Mouse (Mus musculus): ENCODE data around the gene Itga9. TPM values are rescaled to one million over a fixed set of nuclear protein-coding genes. Genes with fewer than 3 reads are reported as not detected.
A peak's percentile ranks its signal among the peaks of the same experiment; 100 is the strongest.

The Itga9 gene
- total and polyA plus RNA-seq, 2 experiments from 2014 or later, result 0.99 to 3.3 TPM

GRCm38 (mm10) chr9:118919672-118920186, 313.2 kb downstream of the Itga9 start:
- Histone ChIP-seq H3K9me3 (ENCODE audit: low read length) (no peaks in the 10 kb centered on the region), H3K36me3 (ENCODE audit: insufficient read depth) (no peaks in the 10 kb centered on the region), H3K9ac (no peak overlapping the region), H3K4me2 (ENCODE audit: low read depth) (no peak overlapping the region), H3K27ac (ENCODE audit: low read depth, low read length) (no peak overlapping the region), H3K4me1 (ENCODE audit: insufficient read depth) (peaks cover 10% of the 10 kb centered on the region; the same call in 1 of the 2 replicates), H3K27me3 (ENCODE audit: insufficient read depth, low read length) (no peaks in the 10 kb centered on the region), H3K4me3 (ENCODE audit: low read depth, low read length) (no peak overlapping the region)
- ATAC-seq (peak; percentile 61), DNase-seq (peak; percentile 58)
- no peak for TF ChIP-seq CTCF (IDR thresholded peaks at IDR 0.05; ENCODE audit: low read depth)
- 58% methylated on average over 16 of the region's 16 CpGs for WGBS

DNA sequence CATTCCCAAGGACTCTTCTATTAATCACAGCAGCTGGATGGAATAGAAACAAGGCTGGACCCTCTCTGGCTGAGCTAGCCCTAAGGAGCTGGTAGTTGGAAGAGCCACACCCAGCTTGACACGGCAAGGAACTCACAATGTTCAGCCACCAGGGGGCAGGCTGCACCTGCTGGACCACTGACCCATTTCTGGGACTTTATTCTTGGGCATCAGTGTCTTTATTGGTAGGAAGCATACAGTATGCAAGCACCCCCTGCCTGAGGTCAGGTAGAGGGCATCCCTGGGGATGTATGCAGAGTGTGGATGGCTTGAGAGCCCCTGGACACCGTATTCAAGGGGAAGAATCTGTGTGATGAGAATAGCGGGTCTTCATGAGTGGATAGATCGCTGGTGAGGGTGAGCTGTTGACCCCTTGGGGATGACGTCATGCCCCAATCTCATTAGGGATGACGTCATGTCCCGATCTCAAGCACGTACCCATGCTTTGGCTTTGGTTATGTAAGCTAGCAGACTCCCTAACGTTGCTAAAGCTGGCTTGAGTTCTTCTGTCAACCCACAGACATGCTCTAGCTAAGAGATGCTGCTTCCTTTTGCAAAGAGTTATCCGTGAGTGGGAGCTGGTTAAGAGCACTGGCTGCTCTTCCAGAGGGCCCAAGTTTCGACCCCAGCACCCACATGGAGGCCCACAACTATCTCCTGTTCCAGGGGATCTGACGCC, 314.5 kb downstream of the Itga9 start:
- WGBS, result 34% methylated on average over 12 of the region's 12 CpGs
- Histone ChIP-seq H3K27ac (ENCODE audit: low read depth, low read length) (no peak overlapping the region), H3K36me3 (ENCODE audit: insufficient read depth) (no peaks in the 10 kb centered on the region), H3K9me3 (ENCODE audit: low read length) (no peaks in the 10 kb centered on the region), H3K27me3 (ENCODE audit: insufficient read depth, low read length) (no peaks in the 10 kb centered on the region), H3K4me3 (ENCODE audit: low read depth, low read length) (no peak overlapping the region), H3K9ac (no peak overlapping the region), H3K4me1 (ENCODE audit: insufficient read depth) (peaks cover 14% of the 10 kb centered on the region; the same call in 1 of the 2 replicates), H3K4me2 (ENCODE audit: low read depth) (no peak overlapping the region)
- ATAC-seq (peak; percentile 20), DNase-seq (peak; percentile 83)
- peak; percentile 96 for TF ChIP-seq CTCF (IDR thresholded peaks at IDR 0.05; ENCODE audit: low read depth)

- 89% methylated on average over 3 of the region's 3 CpGs for WGBS
- Histone ChIP-seq H3K4me3 (ENCODE audit: low read depth, low read length) (no peak overlapping the region), H3K4me1 (ENCODE audit: insufficient read depth) (peaks cover 14% of the 10 kb centered on the region; the same call in 1 of the 2 replicates), H3K36me3 (ENCODE audit: insufficient read depth) (no peaks in the 10 kb centered on the region), H3K27ac (ENCODE audit: low read depth, low read length) (no peak overlapping the region), H3K27me3 (ENCODE audit: insufficient read depth, low read length) (no peaks in the 10 kb centered on the region), H3K9me3 (ENCODE audit: low read length) (no peaks in the 10 kb centered on the region), H3K9ac (no peak overlapping the region), H3K4me2 (ENCODE audit: low read depth) (no peak overlapping the region)
- TF ChIP-seq CTCF (IDR thresholded peaks at IDR 0.05; ENCODE audit: low read depth), result no peak
- DNase-seq (no peak), ATAC-seq (no peak)
Observed at GRCm38 (mm10) chr9:118921926-118922325, 315.4 kb downstream of the Itga9 start.

DNA sequence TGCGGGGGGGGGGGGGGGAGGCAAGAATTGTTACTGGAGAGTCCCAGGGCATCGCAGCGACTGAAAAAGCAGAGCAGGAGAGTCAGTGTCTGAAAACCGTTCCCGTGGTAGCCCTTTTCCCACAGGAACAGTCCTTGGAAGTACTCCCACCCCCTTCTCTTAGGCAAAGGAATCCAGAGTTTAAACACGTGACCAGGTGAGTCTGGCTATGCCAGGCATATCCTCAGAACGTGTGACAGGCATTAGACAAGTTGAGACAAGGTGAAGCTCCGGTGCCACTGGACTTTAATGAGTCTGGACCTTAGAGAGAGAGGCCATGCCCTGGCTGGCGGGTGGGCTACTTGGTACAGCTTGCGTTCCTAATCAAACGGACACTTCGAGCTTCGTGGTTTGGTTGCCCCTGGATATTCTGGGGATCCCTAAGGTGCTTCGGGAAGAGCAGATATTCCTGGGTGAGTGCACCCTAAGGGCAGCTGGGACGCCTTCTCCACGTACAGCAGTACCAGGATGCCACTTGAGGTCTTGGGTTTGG, 318.1 kb downstream of the Itga9 start:
- H3K27me3 ChIP-seq (ENCODE audit: insufficient read depth, low read length), result no peaks in the 10 kb centered on the region
- 18% methylated on average over 16 of the region's 16 CpGs for WGBS
- TF ChIP-seq CTCF (IDR thresholded peaks at IDR 0.05; ENCODE audit: low read depth), result no peak
- peak overlapping the region; percentile 90 for H3K4me2 ChIP-seq (ENCODE audit: low read depth)
- H3K27ac ChIP-seq (ENCODE audit: low read depth, low read length), result no peak overlapping the region
- H3K4me3 ChIP-seq (ENCODE audit: low read depth, low read length), result peak overlapping the region; percentile 79
- H3K9me3 ChIP-seq (ENCODE audit: low read length), result no peaks in the 10 kb centered on the region
- H3K9ac ChIP-seq, result no peak overlapping the region
- no peaks in the 10 kb centered on the region for H3K36me3 ChIP-seq (ENCODE audit: insufficient read depth)
- ATAC-seq (no peak), DNase-seq (no peak)
- H3K4me1 ChIP-seq (ENCODE audit: insufficient read depth), result peaks cover 17% of the 10 kb centered on the region

DNA sequence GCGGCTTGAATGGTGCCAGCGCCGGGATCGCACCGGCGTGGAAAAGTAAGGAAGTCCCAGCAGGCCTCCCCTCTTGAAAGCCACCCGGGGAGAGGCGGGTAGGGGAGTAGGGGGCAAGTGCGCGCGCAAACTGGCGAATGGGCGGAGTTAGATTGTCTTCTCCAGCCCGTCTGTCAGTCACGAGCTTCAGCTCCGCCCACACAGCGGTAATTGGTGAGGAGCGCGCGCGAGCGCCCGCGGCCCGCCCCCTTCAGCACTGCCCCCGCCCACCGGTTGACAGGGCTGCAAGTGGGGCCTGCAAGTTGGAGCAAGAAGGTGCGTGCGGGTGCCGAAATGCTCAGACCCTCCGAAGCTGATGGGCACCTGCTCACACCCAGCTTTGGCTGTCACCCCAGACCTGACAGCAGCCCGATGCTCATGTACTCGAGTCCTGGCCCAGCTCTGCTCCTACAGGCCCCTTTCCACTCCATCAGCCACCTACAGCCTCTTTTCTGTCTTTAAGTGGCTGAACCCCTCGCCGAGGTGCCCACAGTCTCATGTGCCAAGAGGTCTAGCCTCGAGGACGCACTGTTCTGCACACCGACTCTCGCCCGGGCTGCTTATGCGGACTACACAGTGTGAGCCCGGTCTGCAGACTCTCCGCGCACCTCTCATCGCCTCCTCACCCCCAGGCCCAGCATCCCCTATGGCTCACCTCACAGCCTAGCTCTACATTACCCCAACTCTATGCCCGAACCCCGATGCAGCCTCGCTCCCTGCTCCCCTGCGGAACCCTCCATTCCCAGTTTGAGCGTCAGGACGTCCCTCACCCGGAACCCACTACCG, 319.0 kb downstream of the Itga9 start:
- TF ChIP-seq CTCF (IDR thresholded peaks at IDR 0.05; ENCODE audit: low read depth), result no peak
- DNase-seq (peak; percentile 94), ATAC-seq (peak; percentile 88)
- Histone ChIP-seq H3K9me3 (ENCODE audit: low read length) (no peaks in the 10 kb centered on the region), H3K27me3 (ENCODE audit: insufficient read depth, low read length) (no peaks in the 10 kb centered on the region), H3K36me3 (ENCODE audit: insufficient read depth) (no peaks in the 10 kb centered on the region), H3K4me3 (ENCODE audit: low read depth, low read length) (peak overlapping the region; percentile 79), H3K9ac (peak overlapping the region; percentile 80), H3K4me2 (ENCODE audit: low read depth) (peak overlapping the region; percentile 90), H3K27ac (ENCODE audit: low read depth, low read length) (peak overlapping the region; percentile 92), H3K4me1 (ENCODE audit: insufficient read depth) (peaks cover 11% of the 10 kb centered on the region)
- WGBS, result under 1% methylated on average over 48 of the region's 53 CpGs

- Histone ChIP-seq H3K36me3 (ENCODE audit: insufficient read depth) (no peaks in the 10 kb centered on the region), H3K9ac (peak within 1 kb of the TSS; percentile 80), H3K27me3 (ENCODE audit: insufficient read depth, low read length) (no peaks in the 10 kb centered on the region), H3K27ac (ENCODE audit: low read depth, low read length) (peak within 1 kb of the TSS; percentile 92), H3K4me3 (ENCODE audit: low read depth, low read length) (peak within 1 kb of the TSS; percentile 79), H3K9me3 (ENCODE audit: low read length) (no peaks in the 10 kb centered on the region), H3K4me1 (ENCODE audit: insufficient read depth) (peaks cover 11% of the 10 kb centered on the region), H3K4me2 (ENCODE audit: low read depth) (peak within 1 kb of the TSS; percentile 90)
- 1% methylated on average over 55 of the region's 73 CpGs for WGBS
- ATAC-seq (peak; percentile 69), DNase-seq (peak; percentile 61)
- no peak for TF ChIP-seq CTCF (IDR thresholded peaks at IDR 0.05; ENCODE audit: low read depth)
Observed at GRCm38 (mm10) chr9:118926111-118926650, 319.7 kb downstream of the Itga9 start, which contains the start of gene Ctdspl. Ctdspl (plus strand) TSS chr9:118926453.

All from forebrain, postnatal 0 days (tissue).